Mouse (Mus musculus): Measurements from ENCODE around the gene Lelp1.

Lelp1 gene

GRCm38 (mm10) chr3:92142644-92143043, at the start of gene Lelp1:
Gene Lelp1 (minus strand): TSS chr3:92142744.
- no peak for DNase-seq (ENCODE audit: low read depth, low spot score)

- DNase-seq (ENCODE audit: low read depth, low spot score) = no peak
These were observed 34.3 kb upstream of the Lelp1 start for GRCm38 (mm10) chr3:92176880-92177279.

- no peak for DNase-seq (ENCODE audit: low read depth, low spot score)
These were observed 27.3 kb upstream of the Lelp1 start for GRCm38 (mm10) chr3:92169847-92170246.

GRCm38 (mm10) chr3:92153322-92153721, 10.8 kb upstream of the Lelp1 start:
- DNase-seq (ENCODE audit: low read depth, low spot score) = no peak

GRCm38 (mm10) chr3:92150631-92151277, 8.2 kb upstream of the Lelp1 start:
- DNase-seq (ENCODE audit: low read depth, low spot score) = peak; percentile 18

- DNase-seq (ENCODE audit: low read depth, low spot score) = no peak
These were observed 5.4 kb upstream of the Lelp1 start for GRCm38 (mm10) chr3:92147913-92148312.

- DNase-seq (ENCODE audit: low read depth, low spot score) = no peak
These were observed 4.9 kb upstream of the Lelp1 start for GRCm38 (mm10) chr3:92147420-92147819.

- DNase-seq (ENCODE audit: low read depth, low spot score) = no peak
These were observed 18.7 kb downstream of the Lelp1 start, which contains the start of gene Prr9 for GRCm38 (mm10) chr3:92123847-92124246. Gene Prr9 (minus strand): TSS chr3:92123947.

GRCm38 (mm10) chr3:92120902-92121301, 21.6 kb downstream of the Lelp1 start:
- no peak for DNase-seq (ENCODE audit: low read depth, low spot score)

- no peak for DNase-seq (ENCODE audit: low read depth, low spot score)
These were observed 24.6 kb downstream of the Lelp1 start for GRCm38 (mm10) chr3:92117930-92118329.

- no peak for DNase-seq (ENCODE audit: low read depth, low spot score)
These were observed 31.0 kb downstream of the Lelp1 start for GRCm38 (mm10) chr3:92111526-92111925.

GRCm38 (mm10) chr3:92110790-92111189, 31.8 kb downstream of the Lelp1 start:
- DNase-seq (ENCODE audit: low read depth, low spot score) = no peak

- no peak for DNase-seq (ENCODE audit: low read depth, low spot score)
These were observed 36.0 kb downstream of the Lelp1 start for GRCm38 (mm10) chr3:92106582-92106981.
